Mouse (Mus musculus): ENCODE measurements around the gene Cntnap4. TPM values are rescaled to one million over a fixed set of nuclear protein-coding genes. Genes with fewer than 3 reads are reported as not detected.

Gene Cntnap4
- polyA plus RNA-seq, 1 experiment from 2014 or later: 0.07 TPM

- H3K9ac ChIP-seq (ENCODE audit: low read length): no peak overlapping the region
- WGBS: 62% methylated on average over 3 of the region's 3 CpGs
- ATAC-seq (ENCODE audit: insufficient number of reproducible peaks, insufficient read depth, low FRiP score, low read depth): no peak
Observed at GRCm38 (mm10) chr8:112653994-112654393, 84.2 kb downstream of the Cntnap4 start.

GRCm38 (mm10) chr8:112664067-112664466 lies 94.2 kb downstream of the Cntnap4 start:
- Histone ChIP-seq H3K9me3 (ENCODE audit: control insufficient read depth, low read length) (no peaks in the 10 kb centered on the region), H3K27ac (replicated peaks in 1 of 2; ENCODE audit: control insufficient read depth in 1 of 2, insufficient read depth in 1 of 2, low read depth in 2 of 2, low read length in 2 of 2) (no peak overlapping the region), H3K27me3 (ENCODE audit: control insufficient read depth, insufficient read depth, low read length) (no peaks in the 10 kb centered on the region), H3K9ac (ENCODE audit: low read length) (no peak overlapping the region), H3K4me2 (ENCODE audit: low read length) (no peak overlapping the region), H3K4me3 (ENCODE audit: control insufficient read depth in 1 of 2, insufficient read depth in 1 of 2, low read depth in 1 of 2, low read length in 2 of 2) (no peak overlapping the region), H3K4me1 (ENCODE audit: control insufficient read depth in 2 of 2, insufficient read depth in 2 of 2, low read length in 2 of 2) (no peaks in the 10 kb centered on the region), H3K36me3 (ENCODE audit: control insufficient read depth, insufficient read depth, low read length) (no peaks in the 10 kb centered on the region)
- ATAC-seq (ENCODE audit: insufficient number of reproducible peaks, insufficient read depth, low FRiP score, low read depth): no peak
- WGBS: 66% methylated on average over 3 of the region's 3 CpGs

More at GRCm38 (mm10) chr8:112653994-112654393, 84.2 kb downstream of the Cntnap4 start:
- Histone ChIP-seq H3K4me1 (ENCODE audit: control insufficient read depth in 2 of 2, insufficient read depth in 2 of 2, low read length in 2 of 2) (no peaks in the 10 kb centered on the region), H3K27ac (replicated peaks in 1 of 2; ENCODE audit: control insufficient read depth in 1 of 2, insufficient read depth in 1 of 2, low read depth in 2 of 2, low read length in 2 of 2) (no peak overlapping the region), H3K9me3 (ENCODE audit: control insufficient read depth, low read length) (no peaks in the 10 kb centered on the region), H3K4me3 (ENCODE audit: control insufficient read depth in 1 of 2, insufficient read depth in 1 of 2, low read depth in 1 of 2, low read length in 2 of 2) (no peak overlapping the region), H3K4me2 (ENCODE audit: low read length) (no peak overlapping the region), H3K27me3 (ENCODE audit: control insufficient read depth, insufficient read depth, low read length) (no peaks in the 10 kb centered on the region), H3K36me3 (ENCODE audit: control insufficient read depth, insufficient read depth, low read length) (no peaks in the 10 kb centered on the region)

- Histone ChIP-seq H3K27ac (replicated peaks in 1 of 2; ENCODE audit: control insufficient read depth in 1 of 2, insufficient read depth in 1 of 2, low read depth in 2 of 2, low read length in 2 of 2) (no peak overlapping the region), H3K4me1 (ENCODE audit: control insufficient read depth in 2 of 2, insufficient read depth in 2 of 2, low read length in 2 of 2) (no peaks in the 10 kb centered on the region), H3K36me3 (ENCODE audit: control insufficient read depth, insufficient read depth, low read length) (no peaks in the 10 kb centered on the region), H3K9ac (ENCODE audit: low read length) (no peak overlapping the region), H3K4me3 (ENCODE audit: control insufficient read depth in 1 of 2, insufficient read depth in 1 of 2, low read depth in 1 of 2, low read length in 2 of 2) (no peak overlapping the region), H3K9me3 (ENCODE audit: control insufficient read depth, low read length) (no peaks in the 10 kb centered on the region), H3K4me2 (ENCODE audit: low read length) (no peak overlapping the region), H3K27me3 (ENCODE audit: control insufficient read depth, insufficient read depth, low read length) (no peaks in the 10 kb centered on the region)
- WGBS: 41% methylated on average over 1 of the region's 1 CpGs
- no peak for ATAC-seq (ENCODE audit: insufficient number of reproducible peaks, insufficient read depth, low FRiP score, low read depth)
Observed at GRCm38 (mm10) chr8:112674671-112675070, 104.8 kb downstream of the Cntnap4 start.

GRCm38 (mm10) chr8:112681757-112682156 lies 111.9 kb downstream of the Cntnap4 start:
- no peak for ATAC-seq (ENCODE audit: insufficient number of reproducible peaks, insufficient read depth, low FRiP score, low read depth)
- Histone ChIP-seq H3K36me3 (ENCODE audit: control insufficient read depth, insufficient read depth, low read length) (no peaks in the 10 kb centered on the region), H3K4me2 (ENCODE audit: low read length) (no peak overlapping the region), H3K9me3 (ENCODE audit: control insufficient read depth, low read length) (peaks cover 3% of the 10 kb centered on the region; the same call in 1 of the 2 replicates), H3K9ac (ENCODE audit: low read length) (no peak overlapping the region), H3K4me3 (ENCODE audit: control insufficient read depth in 1 of 2, insufficient read depth in 1 of 2, low read depth in 1 of 2, low read length in 2 of 2) (no peak overlapping the region), H3K27me3 (ENCODE audit: control insufficient read depth, insufficient read depth, low read length) (no peaks in the 10 kb centered on the region), H3K4me1 (ENCODE audit: control insufficient read depth in 2 of 2, insufficient read depth in 2 of 2, low read length in 2 of 2) (no peaks in the 10 kb centered on the region), H3K27ac (replicated peaks in 1 of 2; ENCODE audit: control insufficient read depth in 1 of 2, insufficient read depth in 1 of 2, low read depth in 2 of 2, low read length in 2 of 2) (no peak overlapping the region)
- WGBS: 89% methylated on average over 9 of the region's 9 CpGs

GRCm38 (mm10) chr8:112695708-112696107 lies 125.9 kb downstream of the Cntnap4 start:
- H3K4me1 ChIP-seq (ENCODE audit: control insufficient read depth in 2 of 2, insufficient read depth in 2 of 2, low read length in 2 of 2): no peaks in the 10 kb centered on the region
- no peak for ATAC-seq (ENCODE audit: insufficient number of reproducible peaks, insufficient read depth, low FRiP score, low read depth)
- no peaks in the 10 kb centered on the region for H3K9me3 ChIP-seq (ENCODE audit: control insufficient read depth, low read length)
- no peak overlapping the region for H3K4me3 ChIP-seq (ENCODE audit: control insufficient read depth in 1 of 2, insufficient read depth in 1 of 2, low read depth in 1 of 2, low read length in 2 of 2)
- H3K27me3 ChIP-seq (ENCODE audit: control insufficient read depth, insufficient read depth, low read length): no peaks in the 10 kb centered on the region
- H3K4me2 ChIP-seq (ENCODE audit: low read length): no peak overlapping the region
- H3K27ac ChIP-seq (replicated peaks in 1 of 2; ENCODE audit: control insufficient read depth in 1 of 2, insufficient read depth in 1 of 2, low read depth in 2 of 2, low read length in 2 of 2): no peak overlapping the region
- H3K36me3 ChIP-seq (ENCODE audit: control insufficient read depth, insufficient read depth, low read length): no peaks in the 10 kb centered on the region
- no peak overlapping the region for H3K9ac ChIP-seq (ENCODE audit: low read length)

GRCm38 (mm10) chr8:112698141-112698540 lies 128.3 kb downstream of the Cntnap4 start:
- no peaks in the 10 kb centered on the region for H3K27me3 ChIP-seq (ENCODE audit: control insufficient read depth, insufficient read depth, low read length)
- no peaks in the 10 kb centered on the region for H3K4me1 ChIP-seq (ENCODE audit: control insufficient read depth in 2 of 2, insufficient read depth in 2 of 2, low read length in 2 of 2)
- H3K9me3 ChIP-seq (ENCODE audit: control insufficient read depth, low read length): no peaks in the 10 kb centered on the region
- no peaks in the 10 kb centered on the region for H3K36me3 ChIP-seq (ENCODE audit: control insufficient read depth, insufficient read depth, low read length)
- H3K4me3 ChIP-seq (ENCODE audit: control insufficient read depth in 1 of 2, insufficient read depth in 1 of 2, low read depth in 1 of 2, low read length in 2 of 2): no peak overlapping the region
- no peak overlapping the region for H3K27ac ChIP-seq (replicated peaks in 1 of 2; ENCODE audit: control insufficient read depth in 1 of 2, insufficient read depth in 1 of 2, low read depth in 2 of 2, low read length in 2 of 2)
- no peak for ATAC-seq (ENCODE audit: insufficient number of reproducible peaks, insufficient read depth, low FRiP score, low read depth)
- H3K9ac ChIP-seq (ENCODE audit: low read length): no peak overlapping the region
- H3K4me2 ChIP-seq (ENCODE audit: low read length): no peak overlapping the region
- WGBS: 72% methylated on average over 3 of the region's 3 CpGs

GRCm38 (mm10) chr8:112716982-112717381 lies 147.1 kb downstream of the Cntnap4 start:
- WGBS: 59% methylated on average over 3 of the region's 3 CpGs
- no peaks in the 10 kb centered on the region for H3K4me1 ChIP-seq (ENCODE audit: control insufficient read depth in 2 of 2, insufficient read depth in 2 of 2, low read length in 2 of 2)
- H3K27me3 ChIP-seq (ENCODE audit: control insufficient read depth, insufficient read depth, low read length): no peaks in the 10 kb centered on the region
- H3K9ac ChIP-seq (ENCODE audit: low read length): no peak overlapping the region
- H3K27ac ChIP-seq (replicated peaks in 1 of 2; ENCODE audit: control insufficient read depth in 1 of 2, insufficient read depth in 1 of 2, low read depth in 2 of 2, low read length in 2 of 2): no peak overlapping the region
- H3K36me3 ChIP-seq (ENCODE audit: control insufficient read depth, insufficient read depth, low read length): no peaks in the 10 kb centered on the region
- H3K4me3 ChIP-seq (ENCODE audit: control insufficient read depth in 1 of 2, insufficient read depth in 1 of 2, low read depth in 1 of 2, low read length in 2 of 2): no peak overlapping the region
- ATAC-seq (ENCODE audit: insufficient number of reproducible peaks, insufficient read depth, low FRiP score, low read depth): no peak
- H3K9me3 ChIP-seq (ENCODE audit: control insufficient read depth, low read length): no peaks in the 10 kb centered on the region
- no peak overlapping the region for H3K4me2 ChIP-seq (ENCODE audit: low read length)

GRCm38 (mm10) chr8:112724918-112725317 lies 155.1 kb downstream of the Cntnap4 start:
- no peak for ATAC-seq (ENCODE audit: insufficient number of reproducible peaks, insufficient read depth, low FRiP score, low read depth)
- Histone ChIP-seq H3K9me3 (ENCODE audit: control insufficient read depth, low read length) (no peaks in the 10 kb centered on the region), H3K4me1 (ENCODE audit: control insufficient read depth in 2 of 2, insufficient read depth in 2 of 2, low read length in 2 of 2) (no peaks in the 10 kb centered on the region), H3K36me3 (ENCODE audit: control insufficient read depth, insufficient read depth, low read length) (no peaks in the 10 kb centered on the region), H3K9ac (ENCODE audit: low read length) (no peak overlapping the region), H3K27me3 (ENCODE audit: control insufficient read depth, insufficient read depth, low read length) (no peaks in the 10 kb centered on the region), H3K27ac (replicated peaks in 1 of 2; ENCODE audit: control insufficient read depth in 1 of 2, insufficient read depth in 1 of 2, low read depth in 2 of 2, low read length in 2 of 2) (no peak overlapping the region), H3K4me3 (ENCODE audit: control insufficient read depth in 1 of 2, insufficient read depth in 1 of 2, low read depth in 1 of 2, low read length in 2 of 2) (no peak overlapping the region), H3K4me2 (ENCODE audit: low read length) (no peak overlapping the region)
- 80% methylated on average over 9 of the region's 9 CpGs for WGBS

Measured in heart, embryonic 14.5 days (tissue).